Comparison of ENCODE assay signal across 1 mouse cellular context in the genomic region with DNA sequence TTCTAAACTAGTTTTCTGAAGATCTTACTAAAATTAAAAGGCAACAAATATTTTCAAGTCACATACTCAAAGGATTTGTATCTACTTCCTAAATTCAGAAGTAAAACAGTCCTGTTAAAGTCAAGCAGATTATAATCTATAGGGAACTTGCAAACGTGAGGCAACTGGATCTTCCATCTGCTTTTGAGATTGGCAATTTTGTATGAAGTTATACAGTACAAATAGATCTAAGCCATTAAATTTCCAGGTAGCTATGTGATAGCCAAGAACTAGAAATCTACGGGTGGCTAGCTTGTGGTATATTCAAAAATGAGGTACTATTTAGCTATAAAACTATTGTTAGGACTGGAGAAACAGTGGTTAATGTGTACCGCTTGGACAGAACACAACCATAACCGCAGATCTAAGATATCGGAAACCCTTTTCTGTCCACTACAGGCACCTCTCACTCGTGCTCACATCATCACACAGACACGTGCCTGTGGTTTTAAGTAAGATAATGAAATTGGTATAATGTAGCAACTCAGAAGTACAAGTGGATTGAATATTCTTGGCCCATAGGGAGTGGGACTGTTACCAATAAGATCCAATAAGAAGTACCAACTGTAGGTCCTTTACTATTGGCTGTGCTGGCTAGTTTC.
TF ChIP-seq lines count a peak whose summit lies in the region.

No protein-coding gene starts in this region.

TF ChIP-seq in CH12.LX, 34 proteins besides CTCF, POLR2A, EP300 and RAD21 (continued from another document):
- TF ChIP-seq TBP (conservative IDR thresholded peaks at IDR 0.05; ENCODE audit: low read depth, low read length), result no peak
- no peak for TF ChIP-seq MYC (IDR thresholded peaks at IDR 0.05; ENCODE audit: low read depth, low read length)
- no peak for TF ChIP-seq SIN3A (IDR thresholded peaks at IDR 0.05; ENCODE audit: low read length)
- no peak for TF ChIP-seq KAT2A (IDR thresholded peaks at IDR 0.05; ENCODE audit: insufficient replicate concordance, low read length)
- no peak for TF ChIP-seq ELF1 (IDR thresholded peaks at IDR 0.05; ENCODE audit: low read depth, low read length)
- no peak for TF ChIP-seq ETS1 (conservative IDR thresholded peaks at IDR 0.05; ENCODE audit: low read depth, low read length)
- no peak for TF ChIP-seq MXI1 (IDR thresholded peaks at IDR 0.05; ENCODE audit: low read depth, low read length)
- no peak for TF ChIP-seq ZC3H11A (IDR thresholded peaks at IDR 0.05; ENCODE audit: low read depth, low read length)
- TF ChIP-seq NELFE (IDR thresholded peaks at IDR 0.05; ENCODE audit: low read depth, low read length), result peak; percentile 31; the same call in 1 of the 2 replicates
- TF ChIP-seq POLR2AphosphoS2 (IDR thresholded peaks at IDR 0.05; ENCODE audit: low read depth, low read length), result peak; percentile 74
- TF ChIP-seq UBTF (IDR thresholded peaks at IDR 0.05; ENCODE audit: low read depth, low read length), result no peak
- no peak for TF ChIP-seq ZNF384 (IDR thresholded peaks at IDR 0.05; ENCODE audit: low read depth, low read length)
- TF ChIP-seq CHD2 (IDR thresholded peaks at IDR 0.05; ENCODE audit: low read length), result peak; percentile 50; the same call in 1 of the 2 replicates
- no peak; the same call in 1 of the 2 replicates for TF ChIP-seq MAX (IDR thresholded peaks at IDR 0.05; ENCODE audit: low read length)
- no peak for TF ChIP-seq PAX5 (IDR thresholded peaks at IDR 0.05; ENCODE audit: low read length)
